Mouse (Mus musculus): ENCODE measurements around the gene Xylb.
A peak's percentile ranks its signal among the peaks of the same experiment; 100 is the strongest.

DNA sequence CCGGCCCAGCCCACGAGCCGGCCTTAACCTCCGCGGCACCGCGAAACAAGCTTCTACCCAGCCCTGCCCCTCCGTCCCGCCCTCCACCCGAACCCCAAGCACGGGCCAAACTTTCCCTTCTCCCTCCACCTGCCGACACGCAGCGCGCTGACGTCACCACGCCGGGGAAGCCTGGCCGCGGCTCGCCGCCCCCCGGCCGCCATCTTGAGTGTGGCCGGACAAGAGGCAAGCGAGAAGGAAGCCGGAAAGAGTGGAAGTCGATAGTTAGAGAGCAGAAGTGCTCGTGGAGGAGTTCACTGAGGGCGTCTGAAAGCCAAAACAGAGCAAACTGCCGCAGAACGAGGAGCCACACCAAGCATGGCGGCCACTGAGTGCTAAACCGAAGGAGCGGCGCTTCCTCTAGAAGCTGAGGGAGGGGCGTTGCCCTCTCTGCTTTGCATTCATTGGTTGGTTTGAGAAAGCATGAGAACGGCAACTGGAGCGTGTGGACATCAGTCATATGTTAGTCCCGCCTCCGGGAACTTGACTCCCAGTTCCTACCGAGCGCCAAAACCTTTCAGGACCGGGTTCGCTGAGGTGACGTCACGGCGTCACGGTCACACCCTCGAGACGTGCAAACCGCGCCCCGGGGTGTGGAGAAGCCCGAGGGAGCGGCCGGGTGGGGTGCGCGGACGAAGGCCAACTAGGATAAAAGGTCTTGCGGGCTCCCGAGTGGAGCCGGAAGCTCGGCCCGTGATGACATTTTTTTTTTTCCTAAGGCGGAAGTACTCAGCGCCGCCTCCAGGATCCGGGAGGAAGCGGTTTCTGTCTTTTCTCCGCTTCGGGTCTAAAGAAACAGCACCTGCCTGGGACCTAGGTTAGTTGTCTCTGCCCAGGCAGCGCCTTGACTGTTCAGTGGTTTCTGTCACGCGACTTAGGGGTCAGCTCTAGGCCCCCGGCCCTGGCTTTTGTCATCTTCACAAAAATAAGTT, 34.6 kb upstream of the Xylb start, which contains the start of gene Oxsr1:
- TF ChIP-seq CTCF (IDR thresholded peaks at IDR 0.05; ENCODE audit: low read depth, low read length) (peak; percentile 51), POLR2A (IDR thresholded peaks at IDR 0.05; ENCODE audit: extremely low read depth, insufficient read depth, low read length) (peak; percentile 74)

Data from liver, adult 2 months (tissue).